Mouse (Mus musculus): Measurements from ENCODE around the gene Rapgef2.
"Not testable (repeated sequence)": the region's sequence is repeated elsewhere in the genome, so short reads cannot be mapped to it uniquely, and the experiment has no call there.

The Rapgef2 gene

DNA sequence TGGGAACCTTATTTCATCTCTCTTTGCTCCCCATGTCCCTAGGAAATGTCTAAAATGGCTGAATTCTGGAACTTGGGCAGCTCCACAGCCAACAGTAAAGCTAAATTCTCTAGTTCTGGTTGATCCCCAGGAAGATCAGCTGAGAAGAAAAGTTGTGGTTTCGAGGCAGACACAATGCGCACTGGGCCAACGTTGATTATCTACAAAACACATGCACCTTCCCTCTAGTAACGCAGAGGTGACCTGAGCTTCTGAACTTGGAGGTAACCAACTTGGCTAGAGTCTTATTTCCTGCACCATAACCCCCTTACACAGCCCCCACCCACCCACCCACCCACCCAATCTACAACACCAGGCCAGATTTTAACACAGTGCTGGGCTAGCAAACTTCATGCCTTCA lies 55.6 kb downstream of the Rapgef2 start:
- DNase-seq, result no peak

DNA sequence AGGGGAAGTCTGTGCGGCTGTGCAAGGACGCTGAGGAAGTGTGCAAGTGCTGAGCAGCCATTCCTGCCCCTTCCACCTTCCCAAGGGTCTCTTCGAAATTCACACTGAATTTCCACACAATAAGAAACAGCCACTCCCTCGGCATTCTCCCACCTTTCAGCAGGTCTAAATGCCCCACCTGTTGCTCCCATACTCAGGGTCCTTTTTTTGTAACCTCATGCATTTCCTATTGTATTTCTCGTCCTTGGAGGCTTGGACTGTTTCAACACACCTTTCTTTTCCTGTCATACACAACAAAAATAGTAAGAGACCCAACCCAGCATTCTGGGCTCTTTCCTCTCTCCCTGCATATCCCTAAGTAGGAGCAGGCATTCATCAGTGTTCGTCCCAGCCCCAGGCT lies 56.8 kb downstream of the Rapgef2 start:
- no peak for DNase-seq

DNA sequence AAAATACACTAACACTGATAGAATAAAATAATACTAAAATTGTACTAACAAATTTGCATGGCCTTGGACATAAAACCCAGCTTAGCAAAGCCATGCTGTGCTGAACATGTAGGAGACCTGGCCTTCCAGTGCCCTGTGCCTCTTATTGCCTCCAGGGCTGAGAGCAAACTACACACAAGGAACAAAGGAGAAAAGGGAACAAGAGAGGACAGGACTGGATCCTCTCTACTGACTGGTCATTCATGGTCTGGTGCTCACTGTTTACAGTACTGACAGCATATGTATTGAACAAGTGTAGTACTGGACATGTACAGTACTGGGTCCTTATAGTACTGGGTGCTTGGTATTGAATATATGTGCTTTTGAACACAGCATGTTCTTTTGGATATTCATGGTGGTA lies 58.0 kb downstream of the Rapgef2 start:
- DNase-seq, result no peak

DNA sequence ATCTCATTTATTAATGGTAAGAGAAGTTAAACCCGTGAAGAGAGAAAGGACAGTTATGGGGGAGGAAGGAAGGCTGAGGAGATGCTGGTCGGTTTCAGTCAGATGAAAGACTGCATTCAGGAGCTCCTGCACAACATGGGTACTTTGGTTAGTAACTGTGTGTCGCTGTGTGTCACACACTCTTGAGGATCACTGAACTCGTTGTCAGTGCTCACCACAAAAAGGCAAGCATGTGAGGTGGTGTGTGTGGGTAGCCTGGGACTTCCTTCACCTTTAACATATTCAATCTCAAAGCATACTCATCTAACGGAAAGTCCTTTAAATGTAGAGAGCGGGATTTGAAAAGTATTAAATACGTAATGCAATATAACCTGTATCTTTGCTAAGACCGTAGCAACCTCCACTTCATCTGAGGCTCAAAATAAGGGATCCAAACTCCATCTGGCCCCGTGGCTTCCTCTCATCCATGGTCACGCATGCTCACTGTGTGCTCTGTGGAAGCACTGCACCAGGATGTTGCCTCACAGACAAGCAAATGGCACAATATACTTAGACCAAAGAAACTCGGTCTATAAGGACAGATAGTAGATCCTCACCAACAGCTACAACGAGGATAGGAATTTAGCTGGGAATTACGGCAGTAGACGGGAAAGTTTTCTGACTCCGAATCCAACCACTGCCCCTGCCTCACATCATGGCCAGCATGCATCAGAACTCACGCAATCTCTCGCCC lies 58.8 kb downstream of the Rapgef2 start:
- DNase-seq, result peak; percentile 43

GRCm38 (mm10) chr3:79226807-79227206 lies 59.5 kb downstream of the Rapgef2 start:
- DNase-seq, result not testable (repeated sequence)

DNA sequence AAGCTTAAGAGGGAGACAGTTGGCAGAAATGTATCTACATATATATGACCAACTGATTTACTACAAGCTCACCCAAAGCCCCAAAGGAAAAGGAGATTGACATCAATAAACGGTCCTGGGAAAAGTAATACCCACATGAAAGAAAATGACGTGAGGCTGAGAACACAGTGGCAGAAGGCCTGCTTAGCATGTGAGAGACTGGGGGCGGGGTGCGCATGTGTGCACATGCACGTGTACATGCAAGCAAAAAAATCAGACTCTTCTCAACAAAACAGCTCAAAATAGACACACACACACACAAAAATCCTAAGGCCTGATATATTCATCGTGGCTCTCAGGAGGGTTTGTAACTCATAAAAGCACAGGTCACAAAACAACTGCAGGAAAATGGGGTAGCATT lies 60.4 kb downstream of the Rapgef2 start:
- peak; percentile 26 for DNase-seq

DNA sequence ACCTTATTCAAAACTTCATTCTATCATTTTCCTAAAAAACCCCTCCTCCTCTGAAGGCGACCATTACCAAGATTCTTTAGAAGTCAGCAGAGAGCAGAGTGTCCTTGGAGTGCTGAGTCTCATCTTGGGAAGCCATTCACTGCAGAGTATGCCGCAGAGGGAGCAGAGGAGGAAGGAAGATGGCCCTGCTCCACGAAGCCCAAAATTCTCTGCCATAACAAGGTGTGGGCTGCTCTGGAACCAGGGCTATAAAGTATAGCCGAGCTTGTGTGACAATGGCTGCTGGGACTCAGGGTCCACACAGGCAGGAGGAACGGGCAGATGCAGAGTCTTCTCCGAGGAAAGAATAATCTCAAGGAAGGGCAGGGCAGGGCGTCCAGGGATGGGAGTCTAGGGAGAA lies 62.0 kb downstream of the Rapgef2 start:
- no peak for DNase-seq

- DNase-seq, result no peak
These were observed 63.0 kb downstream of the Rapgef2 start for GRCm38 (mm10) chr3:79223281-79223680.

DNA sequence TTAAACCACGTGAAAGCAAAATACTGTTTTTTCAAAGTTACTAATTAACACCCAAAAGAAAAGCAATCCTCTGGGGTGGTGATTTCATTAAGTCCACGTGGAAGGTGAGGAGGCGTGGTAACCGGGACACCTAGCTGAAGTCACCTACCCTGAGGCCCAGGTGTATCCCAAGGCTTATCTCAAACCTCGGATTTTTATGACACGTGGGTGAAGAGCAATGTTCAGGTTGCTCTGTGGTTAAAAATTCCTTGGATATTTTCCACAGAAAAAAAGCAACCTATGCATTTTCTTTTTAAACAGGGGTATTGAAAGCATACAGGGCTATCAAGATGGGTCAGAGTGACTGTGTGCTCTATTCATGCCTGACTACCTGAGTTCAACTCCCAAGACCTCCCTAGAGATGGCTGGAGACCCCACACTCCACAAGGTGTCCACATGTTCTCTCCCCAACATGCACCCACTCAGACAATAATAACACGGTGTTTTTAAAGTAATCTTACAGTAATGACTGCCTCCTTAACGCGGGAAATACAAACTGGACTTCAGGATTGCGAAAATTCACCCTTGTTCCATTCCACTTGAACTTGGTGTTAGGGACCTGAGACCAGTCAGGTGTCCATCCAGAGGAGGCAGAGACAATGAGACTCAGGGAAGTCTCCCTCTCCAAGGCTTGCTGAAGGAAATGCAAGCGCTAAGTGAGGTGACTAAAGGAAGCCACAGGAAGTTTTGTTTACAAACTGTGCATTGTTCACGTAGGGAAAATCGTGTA lies 63.9 kb downstream of the Rapgef2 start:
- no peak for DNase-seq

DNA sequence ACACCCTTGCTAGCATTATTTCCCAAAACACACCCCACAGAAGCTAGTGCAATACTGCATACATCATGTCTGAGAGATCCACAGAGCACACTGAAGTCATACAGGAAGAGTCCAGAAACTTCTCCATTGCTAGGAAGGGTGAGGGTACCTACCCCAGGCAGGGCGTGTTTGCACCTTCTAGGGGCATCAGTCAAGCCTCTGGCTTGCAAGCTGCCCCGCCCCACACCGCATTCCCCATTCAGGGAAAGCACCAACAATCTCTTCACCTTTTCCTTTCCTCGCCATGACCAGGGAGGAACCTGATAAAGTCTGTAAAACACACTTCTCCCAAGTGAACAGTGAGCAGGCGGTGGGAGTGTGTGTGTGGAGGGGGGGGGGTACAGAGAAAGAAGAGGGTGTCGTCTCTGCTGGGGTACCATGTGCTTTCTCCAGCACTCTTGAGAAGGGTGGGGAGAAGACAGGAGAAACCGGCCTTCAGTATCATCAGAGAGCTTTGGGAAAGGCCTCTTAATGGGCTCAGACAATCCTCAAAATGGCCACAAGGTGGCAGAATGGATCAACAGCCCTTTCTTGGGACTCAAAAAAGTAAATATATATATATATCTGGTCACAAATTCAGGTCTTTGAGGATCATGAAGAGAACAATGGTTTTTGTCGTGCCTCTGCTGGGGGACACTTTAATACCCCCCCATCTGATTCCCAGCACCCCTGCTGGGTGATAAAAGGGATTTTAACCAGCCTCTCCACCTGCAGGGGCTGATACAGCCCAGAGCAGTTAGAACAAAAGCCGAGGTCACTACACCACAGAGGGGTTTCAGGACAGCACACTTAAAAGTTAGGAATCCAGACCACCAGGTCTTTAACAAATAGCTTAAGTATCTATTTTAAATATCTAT lies 64.8 kb downstream of the Rapgef2 start:
- DNase-seq, result peak; percentile 66

GRCm38 (mm10) chr3:79219144-79219930 lies 67.0 kb downstream of the Rapgef2 start:
- no peak for DNase-seq

- DNase-seq, result no peak
These were observed 67.7 kb downstream of the Rapgef2 start for GRCm38 (mm10) chr3:79218566-79219051.

GRCm38 (mm10) chr3:79210243-79210642 lies 76.1 kb downstream of the Rapgef2 start:
- no peak for DNase-seq

DNA sequence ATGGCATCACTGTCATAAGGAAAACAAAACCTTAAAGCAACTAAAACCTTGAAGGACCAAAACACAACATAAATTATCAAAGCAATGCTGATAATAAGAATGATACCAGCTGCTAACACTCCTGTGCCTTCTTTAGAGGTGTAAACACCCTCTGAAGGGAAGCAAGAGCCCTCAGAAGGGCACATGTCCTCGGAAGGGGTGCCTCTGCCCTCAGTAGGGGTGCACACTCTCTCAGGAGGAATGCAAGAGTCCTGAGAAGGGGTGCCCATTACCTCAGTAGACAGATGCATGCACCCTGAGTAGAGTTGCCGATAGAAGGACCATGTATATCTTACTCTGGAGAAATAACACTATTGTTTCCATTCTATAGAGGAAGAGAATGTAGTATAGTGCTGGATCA lies 79.1 kb downstream of the Rapgef2 start:
- DNase-seq, result no peak

DNA sequence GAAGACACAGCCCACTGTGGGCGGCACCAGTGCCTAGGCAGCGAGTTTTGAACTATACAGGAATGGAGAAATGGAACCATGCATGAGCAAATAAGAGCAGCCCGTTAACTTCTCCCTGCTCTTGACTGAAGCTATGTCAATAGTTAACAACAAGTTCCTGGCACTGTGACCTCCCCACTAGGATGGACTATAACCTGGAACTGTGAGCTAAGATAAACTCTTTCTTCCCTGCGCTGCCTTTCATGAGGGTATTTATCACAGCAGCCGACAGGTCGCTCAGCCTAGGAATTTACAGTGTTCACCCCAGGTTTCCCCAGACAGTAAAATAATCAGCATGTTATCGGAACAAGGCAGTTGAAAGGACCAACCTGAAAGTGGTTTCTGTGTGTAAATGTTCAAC lies 79.8 kb downstream of the Rapgef2 start:
- DNase-seq, result no peak

GRCm38 (mm10) chr3:79205981-79206380 lies 80.3 kb downstream of the Rapgef2 start:
- DNase-seq, result no peak

GRCm38 (mm10) chr3:79205112-79205511 lies 81.2 kb downstream of the Rapgef2 start:
- no peak for DNase-seq

GRCm38 (mm10) chr3:79204261-79204660 lies 82.1 kb downstream of the Rapgef2 start:
- DNase-seq, result no peak

GRCm38 (mm10) chr3:79203821-79204220 lies 82.5 kb downstream of the Rapgef2 start:
- DNase-seq, result no peak

DNA sequence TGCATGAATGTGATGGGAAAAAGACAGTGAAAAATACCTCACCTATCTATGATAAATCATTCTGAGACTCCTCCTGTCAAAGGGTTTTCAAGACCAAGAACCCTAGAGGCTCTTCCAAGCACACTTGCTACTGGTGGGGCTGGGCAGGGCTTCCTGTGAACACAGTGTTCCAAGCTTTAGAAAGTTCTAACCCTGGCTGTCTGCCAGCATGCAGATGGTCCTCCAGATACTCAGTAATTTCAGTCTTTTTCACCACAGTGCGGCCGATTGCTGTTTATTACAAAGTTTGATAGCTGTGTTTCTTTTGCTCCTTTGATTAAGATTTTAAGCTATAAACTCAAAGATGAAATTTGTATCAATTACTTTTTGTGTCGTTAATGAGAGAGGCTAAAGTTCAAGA lies 83.1 kb downstream of the Rapgef2 start:
- DNase-seq, result no peak

- DNase-seq, result peak; percentile 72
These were observed 83.8 kb downstream of the Rapgef2 start for GRCm38 (mm10) chr3:79202275-79203153.

All from thymus, postnatal 14 days (tissue).